Mouse (Mus musculus) cerebellum, adult 2 months (tissue): ENCODE measurements around the gene Zfc3h1.

Experiments
- CTCF ChIP-seq: fragments of 200-500 bp; IDR thresholded peaks from 2 replicates; pipeline ENCODE4 v1.5.1; 2011; ENCODE audit warnings: low read depth, mild to moderate bottlenecking, control low read depth, low read length, moderate library complexity, borderline replicate concordance; ENCODE audit not compliant: insufficient read depth
- POLR2A ChIP-seq: fragments of 200-500 bp; IDR thresholded peaks from 2 replicates; pipeline ENCODE4 v1.6.1; 2011; ENCODE audit warnings: low read length, control low read depth, borderline replicate concordance; ENCODE audit not compliant: insufficient read depth

GRCm38 (mm10) chr10:115448614-115449013, 63.9 kb downstream of the Zfc3h1 start:
- no peak for TF ChIP-seq POLR2A
- TF ChIP-seq CTCF, result no peak
